In the genomic region with DNA sequence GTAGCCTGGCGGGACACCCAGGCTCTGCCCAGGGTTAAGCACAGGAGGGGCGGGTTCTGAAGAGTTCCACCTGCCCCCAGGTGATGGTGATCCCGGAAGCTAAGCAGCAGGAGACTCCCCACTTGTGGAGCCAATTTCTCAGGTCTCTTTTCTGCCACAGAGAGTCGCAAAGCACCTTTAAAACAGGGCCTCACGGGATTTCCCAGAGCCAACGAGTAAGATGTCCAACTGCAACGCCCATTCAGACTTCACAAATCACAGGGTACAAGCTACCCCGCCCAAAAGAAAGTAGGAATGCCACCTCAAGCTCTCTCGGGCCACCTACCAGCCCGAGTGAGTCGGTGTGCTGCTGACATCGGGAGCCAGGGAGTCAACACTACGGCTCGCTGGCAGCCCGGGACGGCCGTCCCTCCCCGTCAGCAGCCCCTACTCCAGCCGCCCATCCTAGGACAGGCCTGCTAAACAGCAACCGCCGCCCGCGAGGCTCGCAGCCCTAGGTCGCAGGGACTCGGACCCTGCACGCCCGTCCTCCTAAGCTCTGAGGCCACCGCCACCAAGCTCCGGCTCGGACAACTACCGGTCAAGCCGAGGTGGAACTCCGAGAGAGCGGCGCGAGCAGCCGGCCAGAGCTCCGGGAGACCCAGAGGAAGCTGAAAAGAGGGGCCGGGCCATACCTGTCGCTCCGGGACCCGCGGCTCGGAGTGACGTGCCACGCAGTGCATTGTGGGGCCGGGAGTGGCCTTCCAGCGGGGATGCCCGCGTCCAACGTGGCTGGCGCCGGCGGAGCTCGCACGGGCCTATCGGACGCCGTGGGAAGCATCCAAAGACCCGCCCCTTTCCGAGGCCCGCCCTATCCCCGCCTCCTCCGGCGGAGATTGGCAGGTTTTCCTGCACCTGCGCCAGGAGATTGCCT, we compare ENCODE assay signal across 8 mouse cellular contexts. TPM values are rescaled to one million over a fixed set of nuclear protein-coding genes. Genes with fewer than 3 reads are reported as not detected.
DNase-seq lines count a peak whose midpoint lies in the region; ATAC-seq and TF ChIP-seq lines count a peak whose summit lies in the region.

A gene (minus strand): TSS at position 769 of the 913 bp plus-strand sequence.

- peak within 1 kb of the TSS; percentile 65; the same call in 1 of the 2 replicates for H3K27ac ChIP-seq in ES-E14 (ENCODE audit: insufficient read depth, low read depth, low read length, poor library complexity, severe bottlenecking)
- peak within 1 kb of the TSS; percentile 87 for H3K27ac ChIP-seq in forebrain, embryonic 15.5 days (replicated peaks)

- TF ChIP-seq CTCF in lung, adult 2 months (IDR thresholded peaks at IDR 0.05; ENCODE audit: insufficient read depth, low read length), result no peak

- peak; percentile 100 for ATAC-seq in forebrain, embryonic 15.5 days (replicated peaks)
- peak; percentile 88 for ATAC-seq in neutrophil, adult 5-6 weeks (ENCODE audit: extremely low read depth, insufficient number of reproducible peaks, low FRiP score, poor library complexity, severe bottlenecking)

- no peaks in the 10 kb centered on the region for H3K9me3 ChIP-seq in ES-E14 (ENCODE audit: control insufficient read depth, insufficient read depth, low read depth, low read length)
- no peaks in the 10 kb centered on the region for H3K9me3 ChIP-seq in forebrain, embryonic 15.5 days

- TF ChIP-seq POLR2A in lung, adult 2 months (IDR thresholded peaks at IDR 0.05; ENCODE audit: borderline replicate concordance, extremely low read depth, low read depth, low read length), result peak; percentile 79

- under 1% methylated on average over 67 of the region's 67 CpGs for WGBS in forebrain, embryonic 15.5 days
- under 1% methylated on average over 67 of the region's 67 CpGs for WGBS in lung, adult 2 months

- peak; percentile 89 for DNase-seq in ES-E14 (ENCODE audit: low read depth, low spot score)
- peak; percentile 95 for DNase-seq in cerebellum, adult 11-12 months
- peak; percentile 86 for DNase-seq in heart, postnatal 25 days (ENCODE audit: low spot score)
- DNase-seq in layer of hippocampus, adult 18-20 months (ENCODE audit: low spot score in 2 of 2), result peak; percentile 92 to 95
- peak; percentile 93 for DNase-seq in lung, adult 2 months
- DNase-seq in thymus, adult 18-20 months, result peak; percentile 88

- peaks cover 3% of the 10 kb centered on the region; the same call in 1 of the 2 replicates for H3K36me3 ChIP-seq in ES-E14 (ENCODE audit: control insufficient read depth, insufficient read depth, low read length, poor library complexity, severe bottlenecking)
- H3K36me3 ChIP-seq in forebrain, embryonic 15.5 days, result 0 out of 2 replicates have a peak, but pooled peaks cover 4% of the 10 kb centered on the region

- peaks cover 0 to 3% of the 10 kb centered on the region in 2 experiments; a peak in 1 of 4 replicates for H3K4me1 ChIP-seq in ES-E14 (ENCODE audit: control insufficient read depth in 2 of 2, insufficient read depth in 2 of 2, low read length in 2 of 2, poor library complexity in 1 of 2)
- H3K4me1 ChIP-seq in forebrain, embryonic 15.5 days, result peaks cover 16% of the 10 kb centered on the region
- H3K4me1 ChIP-seq in lung, adult 2 months (ENCODE audit: control insufficient read depth, insufficient read depth, low read length), result peaks cover 5% of the 10 kb centered on the region

- peak within 1 kb of the TSS; percentile 97 to 98 for H3K4me3 ChIP-seq in ES-E14 (ENCODE audit: insufficient read depth in 1 of 2, low read depth in 1 of 2, low read length in 2 of 2, poor library complexity in 1 of 2, severe bottlenecking in 1 of 2)
- H3K4me3 ChIP-seq in forebrain, embryonic 15.5 days, result peak within 1 kb of the TSS; percentile 71
- H3K4me3 ChIP-seq in lung, adult 2 months (replicated peaks; ENCODE audit: extremely low read depth, low read depth, low read length), result peak within 1 kb of the TSS; percentile 87

- in situ Hi-C loops in ES-E14 (cut with MboI; ENCODE audit: low sequenced_read_pairs in 2 of 2, unreplicated experiment in 2 of 2), result no loop called here

- H3K9ac ChIP-seq in ES-E14 (ENCODE audit: insufficient read depth, low read depth, low read length, poor library complexity, severe bottlenecking), result peak within 1 kb of the TSS; percentile 95
- peak within 1 kb of the TSS; percentile 75 for H3K9ac ChIP-seq in forebrain, embryonic 15.5 days (replicated peaks)

- no peaks in the 10 kb centered on the region for H3K27me3 ChIP-seq in forebrain, embryonic 15.5 days

- intact Hi-C loops in heart, postnatal 25 days (cut with DNase I), result loop anchor here (5.0 kb wide), 1 partner anchor 129 kb away; a partner anchor contains a TSS

- H3K4me2 ChIP-seq in forebrain, embryonic 15.5 days (replicated peaks), result peak within 1 kb of the TSS; percentile 88

TF ChIP-seq in ES-E14, 5 proteins besides CTCF, POLR2A, EP300 and RAD21:
- TF ChIP-seq HCFC1 (IDR thresholded peaks at IDR 0.05; ENCODE audit: borderline replicate concordance, insufficient read depth, low read length), result 0 out of 2 replicates have a peak, but pooled peaks have one; percentile 31
- TF ChIP-seq CHD2 (IDR thresholded peaks at IDR 0.05; ENCODE audit: low read depth, low read length), result no peak
TF ChIP-seq in ES-E14: peak in this region for 1.

RNA-seq across cellular contexts. Expression of the gene that starts here (rescaled TPM):
- total RNA-seq in ES-E14 (2012; rRNA removed), result 16.7 and 23.5 TPM in 2 replicates
- polyA plus RNA-seq in forebrain, embryonic 15.5 days (2015; fragmentation: Nextera tagmentation; extraction: Ambion mirVana), result 42.5 and 47.2 TPM in 2 replicates
- 10 to 100 TPM; 10.1 to 10.7 TPM for total RNA-seq in heart, postnatal 25 days (2021)
- 10 to 100 TPM; 12.6 to 17.6 TPM for total RNA-seq in layer of hippocampus, adult 18-20 months (2021)
- 13.2 and 23.4 TPM in 2 replicates for polyA plus RNA-seq in lung, adult 2 months (2012; rRNA removed)
- 12.3 and 15.1 TPM in 2 replicates for total RNA-seq in neutrophil, adult 5-6 weeks (2017)

Comparison
In these comparisons a context has a peak if more than half of its experiments do, and no peak if none do; other contexts are left out.
1. Peak in every context shown above with its lines: DNase-seq, ATAC-seq, H3K4me3 ChIP-seq and H3K27ac ChIP-seq.